Mouse (Mus musculus): Measurements from ENCODE around the gene Sod3. TPM values are rescaled to one million over a fixed set of nuclear protein-coding genes. Genes with fewer than 3 reads are reported as not detected.

The Sod3 gene
- 0.09 TPM in 1 of 2 replicates, not detected in the other for polyA plus RNA-seq (2014; fragmentation: Nextera tagmentation; extraction: Ambion mirVana)

GRCm38 (mm10) chr5:52363468-52364150, at the start of gene Sod3:
Sod3 (plus strand) TSS chr5:52363791.
- peaks cover 3% of the 10 kb centered on the region; the same call in 1 of the 2 replicates for H3K4me1 ChIP-seq (ENCODE audit: control insufficient read depth, insufficient read depth, low read length)
- no peak for ATAC-seq (ENCODE audit: insufficient number of reproducible peaks, low FRiP score, low TSS enrichment, low read depth)
- H3K36me3 ChIP-seq (ENCODE audit: control insufficient read depth, insufficient read depth, low read length) = no peaks in the 10 kb centered on the region
- H3K4me3 ChIP-seq (ENCODE audit: low read depth, low read length) = no peak within 1 kb of the TSS
- no peaks in the 10 kb centered on the region for H3K27me3 ChIP-seq (ENCODE audit: control insufficient read depth, insufficient read depth, low read length)
- no peak within 1 kb of the TSS for H3K9ac ChIP-seq (ENCODE audit: low read length)
- no peak within 1 kb of the TSS for H3K27ac ChIP-seq (replicated peaks; ENCODE audit: low read depth, low read length)
- H3K9me3 ChIP-seq (ENCODE audit: control insufficient read depth, low read length) = 0 out of 2 replicates have a peak, but pooled peaks cover 4% of the 10 kb centered on the region
- WGBS = 27% methylated on average over 11 of the region's 11 CpGs
- no peak within 1 kb of the TSS for H3K4me2 ChIP-seq (ENCODE audit: low read depth, severe bottlenecking)
- no peak for DNase-seq (ENCODE audit: low spot score)

GRCm38 (mm10) chr5:52316926-52317325, 46.7 kb upstream of the Sod3 start:
- H3K4me3 ChIP-seq (ENCODE audit: low read depth, low read length) = no peak overlapping the region
- no peaks in the 10 kb centered on the region for H3K9me3 ChIP-seq (ENCODE audit: control insufficient read depth, low read length)
- 91% methylated on average over 7 of the region's 7 CpGs for WGBS
- no peak overlapping the region for H3K9ac ChIP-seq (ENCODE audit: low read length)
- H3K27me3 ChIP-seq (ENCODE audit: control insufficient read depth, insufficient read depth, low read length) = no peaks in the 10 kb centered on the region
- ATAC-seq (ENCODE audit: insufficient number of reproducible peaks, low FRiP score, low TSS enrichment, low read depth) = no peak
- no peak overlapping the region for H3K4me2 ChIP-seq (ENCODE audit: low read depth, severe bottlenecking)
- no peak for DNase-seq (ENCODE audit: low spot score)
- H3K27ac ChIP-seq (replicated peaks; ENCODE audit: low read depth, low read length) = no peak overlapping the region
- H3K36me3 ChIP-seq (ENCODE audit: control insufficient read depth, insufficient read depth, low read length) = no peaks in the 10 kb centered on the region
- no peaks in the 10 kb centered on the region for H3K4me1 ChIP-seq (ENCODE audit: control insufficient read depth, insufficient read depth, low read length)

DNA sequence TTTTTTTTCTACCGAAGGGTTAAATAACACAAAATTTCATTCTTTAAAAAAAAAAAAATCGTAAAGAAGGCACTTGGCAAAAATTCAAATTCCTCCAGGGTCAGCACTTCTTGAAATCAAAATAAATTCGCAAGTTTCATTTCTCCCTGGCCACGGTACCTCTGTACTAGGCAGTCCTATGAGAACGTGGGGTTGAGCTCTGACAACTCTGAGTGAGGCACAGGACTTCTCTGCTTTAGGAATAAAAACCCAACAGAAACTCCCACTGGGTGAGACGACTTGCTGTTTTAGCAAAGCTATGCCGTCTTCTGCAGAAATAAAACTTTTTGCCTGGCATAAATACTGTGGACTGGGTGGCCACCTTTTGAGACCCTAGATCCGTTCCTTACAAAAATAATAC, 44.1 kb upstream of the Sod3 start:
- no peaks in the 10 kb centered on the region for H3K27me3 ChIP-seq (ENCODE audit: control insufficient read depth, insufficient read depth, low read length)
- H3K9me3 ChIP-seq (ENCODE audit: control insufficient read depth, low read length) = no peaks in the 10 kb centered on the region
- no peak overlapping the region for H3K4me2 ChIP-seq (ENCODE audit: low read depth, severe bottlenecking)
- DNase-seq (ENCODE audit: low spot score) (no peak), ATAC-seq (ENCODE audit: insufficient number of reproducible peaks, low FRiP score, low TSS enrichment, low read depth) (no peak)
- no peaks in the 10 kb centered on the region for H3K36me3 ChIP-seq (ENCODE audit: control insufficient read depth, insufficient read depth, low read length)
- H3K4me1 ChIP-seq (ENCODE audit: control insufficient read depth, insufficient read depth, low read length) = no peaks in the 10 kb centered on the region
- no peak overlapping the region for H3K4me3 ChIP-seq (ENCODE audit: low read depth, low read length)
- 85% methylated on average over 8 of the region's 8 CpGs for WGBS
- H3K9ac ChIP-seq (ENCODE audit: low read length) = no peak overlapping the region
- H3K27ac ChIP-seq (replicated peaks; ENCODE audit: low read depth, low read length) = no peak overlapping the region

- no peak for ATAC-seq (ENCODE audit: insufficient number of reproducible peaks, low FRiP score, low TSS enrichment, low read depth)
- H3K27me3 ChIP-seq (ENCODE audit: control insufficient read depth, insufficient read depth, low read length) = no peaks in the 10 kb centered on the region
- no peaks in the 10 kb centered on the region for H3K4me1 ChIP-seq (ENCODE audit: control insufficient read depth, insufficient read depth, low read length)
- WGBS = 30% methylated on average over 8 of the region's 8 CpGs
- no peaks in the 10 kb centered on the region for H3K36me3 ChIP-seq (ENCODE audit: control insufficient read depth, insufficient read depth, low read length)
- no peak overlapping the region for H3K4me3 ChIP-seq (ENCODE audit: low read depth, low read length)
- H3K9ac ChIP-seq (ENCODE audit: low read length) = no peak overlapping the region
- DNase-seq (ENCODE audit: low spot score) = no peak
- H3K9me3 ChIP-seq (ENCODE audit: control insufficient read depth, low read length) = no peaks in the 10 kb centered on the region
- H3K27ac ChIP-seq (replicated peaks; ENCODE audit: low read depth, low read length) = no peak overlapping the region
- no peak overlapping the region for H3K4me2 ChIP-seq (ENCODE audit: low read depth, severe bottlenecking)
Observed at GRCm38 (mm10) chr5:52332120-52332519, 31.5 kb upstream of the Sod3 start.

- no peak for ATAC-seq (ENCODE audit: insufficient number of reproducible peaks, low FRiP score, low TSS enrichment, low read depth)
- H3K36me3 ChIP-seq (ENCODE audit: control insufficient read depth, insufficient read depth, low read length) = no peaks in the 10 kb centered on the region
- H3K27ac ChIP-seq (replicated peaks; ENCODE audit: low read depth, low read length) = no peak overlapping the region
- no peak overlapping the region for H3K4me3 ChIP-seq (ENCODE audit: low read depth, low read length)
- H3K4me2 ChIP-seq (ENCODE audit: low read depth, severe bottlenecking) = no peak overlapping the region
- H3K9me3 ChIP-seq (ENCODE audit: control insufficient read depth, low read length) = no peaks in the 10 kb centered on the region
- no peak overlapping the region for H3K9ac ChIP-seq (ENCODE audit: low read length)
- H3K27me3 ChIP-seq (ENCODE audit: control insufficient read depth, insufficient read depth, low read length) = no peaks in the 10 kb centered on the region
- WGBS = 78% methylated on average over 3 of the region's 3 CpGs
- H3K4me1 ChIP-seq (ENCODE audit: control insufficient read depth, insufficient read depth, low read length) = no peaks in the 10 kb centered on the region
- DNase-seq (ENCODE audit: low spot score) = no peak
Observed at GRCm38 (mm10) chr5:52335590-52335989, 28.0 kb upstream of the Sod3 start.

DNA sequence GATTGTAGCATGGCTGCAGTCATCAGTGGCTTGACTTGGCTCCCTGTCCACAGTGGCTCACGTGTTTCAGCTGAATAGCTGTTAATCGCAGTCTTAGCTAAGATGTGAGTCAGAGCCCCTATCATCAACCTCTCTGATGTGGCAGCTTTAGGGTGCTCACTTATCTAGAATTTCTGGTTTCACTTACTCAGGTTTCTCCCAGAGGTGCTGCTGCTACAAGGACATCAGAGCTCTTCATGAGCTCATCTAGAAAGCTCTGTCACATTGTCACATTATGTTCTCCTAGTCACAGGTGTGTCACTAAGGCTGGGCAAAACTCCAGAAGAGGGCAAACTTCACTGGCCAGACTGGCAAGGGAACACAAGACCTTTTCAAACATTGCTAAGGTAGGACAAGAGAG, 24.5 kb upstream of the Sod3 start:
- 79% methylated on average over 2 of the region's 2 CpGs for WGBS
- no peak for ATAC-seq (ENCODE audit: insufficient number of reproducible peaks, low FRiP score, low TSS enrichment, low read depth)

DNA sequence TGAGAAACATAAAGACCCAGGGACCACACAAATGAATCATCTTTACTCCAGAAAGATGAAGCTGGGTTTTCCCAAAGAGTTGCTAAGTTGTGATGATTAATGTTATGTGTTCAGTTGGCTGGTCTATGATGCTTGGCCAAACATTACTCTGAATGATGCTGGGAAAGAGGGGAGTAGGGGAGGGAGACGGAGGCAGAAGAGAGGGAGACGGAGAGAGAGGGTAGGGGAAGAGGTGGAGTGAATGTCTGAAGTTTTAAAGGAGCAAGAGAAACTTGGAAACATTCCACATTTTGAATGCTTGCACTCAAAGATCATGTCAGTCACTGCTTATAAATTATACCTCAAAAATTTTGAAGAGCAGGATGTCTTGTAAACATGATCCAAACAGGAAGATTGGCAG, 16.7 kb upstream of the Sod3 start:
- Histone ChIP-seq H3K27me3 (ENCODE audit: control insufficient read depth, insufficient read depth, low read length) (no peaks in the 10 kb centered on the region), H3K27ac (replicated peaks; ENCODE audit: low read depth, low read length) (no peak overlapping the region), H3K4me1 (ENCODE audit: control insufficient read depth, insufficient read depth, low read length) (no peaks in the 10 kb centered on the region), H3K9me3 (ENCODE audit: control insufficient read depth, low read length) (no peaks in the 10 kb centered on the region), H3K9ac (ENCODE audit: low read length) (no peak overlapping the region), H3K36me3 (ENCODE audit: control insufficient read depth, insufficient read depth, low read length) (no peaks in the 10 kb centered on the region), H3K4me3 (ENCODE audit: low read depth, low read length) (no peak overlapping the region), H3K4me2 (ENCODE audit: low read depth, severe bottlenecking) (no peak overlapping the region)
- ATAC-seq (ENCODE audit: insufficient number of reproducible peaks, low FRiP score, low TSS enrichment, low read depth) = no peak
- no peak for DNase-seq (ENCODE audit: low spot score)
- 85% methylated on average over 2 of the region's 2 CpGs for WGBS

More for the DNA sequence above, 24.5 kb upstream of the Sod3 start:
- Histone ChIP-seq H3K4me2 (ENCODE audit: low read depth, severe bottlenecking) (no peak overlapping the region), H3K4me3 (ENCODE audit: low read depth, low read length) (no peak overlapping the region), H3K9ac (ENCODE audit: low read length) (no peak overlapping the region), H3K27me3 (ENCODE audit: control insufficient read depth, insufficient read depth, low read length) (no peaks in the 10 kb centered on the region), H3K27ac (replicated peaks; ENCODE audit: low read depth, low read length) (no peak overlapping the region), H3K4me1 (ENCODE audit: control insufficient read depth, insufficient read depth, low read length) (no peaks in the 10 kb centered on the region), H3K36me3 (ENCODE audit: control insufficient read depth, insufficient read depth, low read length) (no peaks in the 10 kb centered on the region), H3K9me3 (ENCODE audit: control insufficient read depth, low read length) (no peaks in the 10 kb centered on the region)
- DNase-seq (ENCODE audit: low spot score) = no peak

GRCm38 (mm10) chr5:52350451-52350850, 13.1 kb upstream of the Sod3 start:
- ATAC-seq (ENCODE audit: insufficient number of reproducible peaks, low FRiP score, low TSS enrichment, low read depth) (no peak), DNase-seq (ENCODE audit: low spot score) (no peak)
- Histone ChIP-seq H3K4me2 (ENCODE audit: low read depth, severe bottlenecking) (no peak overlapping the region), H3K4me3 (ENCODE audit: low read depth, low read length) (no peak overlapping the region), H3K4me1 (ENCODE audit: control insufficient read depth, insufficient read depth, low read length) (no peaks in the 10 kb centered on the region), H3K9ac (ENCODE audit: low read length) (no peak overlapping the region), H3K27me3 (ENCODE audit: control insufficient read depth, insufficient read depth, low read length) (no peaks in the 10 kb centered on the region), H3K36me3 (ENCODE audit: control insufficient read depth, insufficient read depth, low read length) (no peaks in the 10 kb centered on the region), H3K9me3 (ENCODE audit: control insufficient read depth, low read length) (no peaks in the 10 kb centered on the region), H3K27ac (replicated peaks; ENCODE audit: low read depth, low read length) (no peak overlapping the region)
- 86% methylated on average over 2 of the region's 2 CpGs for WGBS

- H3K9me3 ChIP-seq (ENCODE audit: control insufficient read depth, low read length) = no peaks in the 10 kb centered on the region
- H3K36me3 ChIP-seq (ENCODE audit: control insufficient read depth, insufficient read depth, low read length) = no peaks in the 10 kb centered on the region
- H3K27ac ChIP-seq (replicated peaks; ENCODE audit: low read depth, low read length) = no peak overlapping the region
- H3K9ac ChIP-seq (ENCODE audit: low read length) = no peak overlapping the region
- no peak overlapping the region for H3K4me2 ChIP-seq (ENCODE audit: low read depth, severe bottlenecking)
- H3K4me3 ChIP-seq (ENCODE audit: low read depth, low read length) = no peak overlapping the region
- WGBS = 96% methylated on average over 2 of the region's 2 CpGs
- H3K4me1 ChIP-seq (ENCODE audit: control insufficient read depth, insufficient read depth, low read length) = no peaks in the 10 kb centered on the region
- DNase-seq (ENCODE audit: low spot score) = no peak
- no peaks in the 10 kb centered on the region for H3K27me3 ChIP-seq (ENCODE audit: control insufficient read depth, insufficient read depth, low read length)
- ATAC-seq (ENCODE audit: insufficient number of reproducible peaks, low FRiP score, low TSS enrichment, low read depth) = no peak
Observed at GRCm38 (mm10) chr5:52351561-52351960, 12.0 kb upstream of the Sod3 start.
